Mouse (Mus musculus) cerebellum, adult (tissue): ENCODE data around the gene Myzap.
"Not testable (repeated sequence)": the region's sequence is repeated elsewhere in the genome, so short reads cannot be mapped to it uniquely, and the experiment has no call there.

Experiments
- ATAC-seq: cut with Nextera tagmentation; 2 replicates; pipeline ENCODE4 v1.9.2; 2017; ENCODE audit warnings: mild to moderate bottlenecking, moderate library complexity, mixed read lengths; ENCODE audit not compliant: insufficient number of reproducible peaks, low FRiP score, low TSS enrichment

Gene Myzap

GRCm38 (mm10) chr9:71591938-71592548 lies at the start of gene Myzap:
Gene Myzap, minus strand, starts transcription at chr9:71592360.
- no peak for ATAC-seq

GRCm38 (mm10) chr9:71640361-71640927 lies 48.3 kb upstream of the Myzap start:
- ATAC-seq, result no peak

GRCm38 (mm10) chr9:71638198-71638597 lies 46.0 kb upstream of the Myzap start:
- ATAC-seq, result no peak

- no peak for ATAC-seq
Measured at GRCm38 (mm10) chr9:71636854-71637253, 44.7 kb upstream of the Myzap start.

GRCm38 (mm10) chr9:71635627-71636026 lies 43.5 kb upstream of the Myzap start:
- no peak for ATAC-seq

- ATAC-seq, result no peak
Measured at GRCm38 (mm10) chr9:71634916-71635315, 42.8 kb upstream of the Myzap start.

GRCm38 (mm10) chr9:71628921-71629320 lies 36.8 kb upstream of the Myzap start:
- no peak for ATAC-seq

- ATAC-seq, result no peak
Measured at GRCm38 (mm10) chr9:71628286-71628685, 36.1 kb upstream of the Myzap start.

GRCm38 (mm10) chr9:71625961-71626360 lies 33.8 kb upstream of the Myzap start:
- no peak for ATAC-seq

- ATAC-seq, result no peak
Measured at GRCm38 (mm10) chr9:71624793-71625495, 32.8 kb upstream of the Myzap start.

- no peak for ATAC-seq
Measured at GRCm38 (mm10) chr9:71623871-71624569, 31.9 kb upstream of the Myzap start.

GRCm38 (mm10) chr9:71622593-71622992 lies 30.4 kb upstream of the Myzap start:
- ATAC-seq, result no peak

GRCm38 (mm10) chr9:71621968-71622367 lies 29.8 kb upstream of the Myzap start:
- no peak for ATAC-seq

- not testable (repeated sequence) for ATAC-seq
Measured at GRCm38 (mm10) chr9:71620116-71620515, 28.0 kb upstream of the Myzap start.

GRCm38 (mm10) chr9:71617363-71617762 lies 25.2 kb upstream of the Myzap start:
- ATAC-seq, result no peak

- no peak for ATAC-seq
Measured at GRCm38 (mm10) chr9:71616185-71616584, 24.0 kb upstream of the Myzap start.

GRCm38 (mm10) chr9:71614643-71615042 lies 22.5 kb upstream of the Myzap start:
- ATAC-seq, result no peak

GRCm38 (mm10) chr9:71612981-71613380 lies 20.8 kb upstream of the Myzap start:
- no peak for ATAC-seq

GRCm38 (mm10) chr9:71611876-71612275 lies 19.7 kb upstream of the Myzap start:
- no peak for ATAC-seq

GRCm38 (mm10) chr9:71609010-71609409 lies 16.9 kb upstream of the Myzap start:
- ATAC-seq, result no peak
